Mouse (Mus musculus) G1E (cell line): ENCODE measurements around the gene Cic. TPM values are rescaled to one million over a fixed set of nuclear protein-coding genes. Genes with fewer than 3 reads are reported as not detected.

Experiments used
- ATAC-seq: 2 replicates; pipeline ENCODE4 v1.8.0; 2016; ENCODE audit warnings: mild to moderate bottlenecking; ENCODE audit not compliant: insufficient number of reproducible peaks, poor library complexity, low FRiP score, severe bottlenecking; ENCODE audit errors: extremely low read depth
- DNase-seq: peaks from one replicate; pipeline ENCODE4 v3.0.0; 2012; ENCODE audit warnings: low spot score
- H3K27me3 ChIP-seq: 2 replicates; pipeline ENCODE4 v1.6.1; 2012; ENCODE audit warnings: mild to moderate bottlenecking, low read length, inconsistent platforms; ENCODE audit not compliant: insufficient read depth
- H3K36me3 ChIP-seq: replicated peaks from 2 replicates; pipeline ENCODE3; 2012; ENCODE audit warnings: mild to moderate bottlenecking, inconsistent platforms
- H3K4me1 ChIP-seq: 2 replicates; pipeline ENCODE4 v1.6.1; 2012; ENCODE audit warnings: low read depth, low read length, inconsistent platforms, mixed read lengths; ENCODE audit not compliant: insufficient read depth
- H3K4me3 ChIP-seq: 2 replicates; pipeline ENCODE4 v1.5.1; 2012; ENCODE audit warnings: low read depth, mild to moderate bottlenecking, inconsistent platforms, low read length, moderate library complexity, mixed read lengths
- H3K9me3 ChIP-seq: replicated peaks from 2 replicates; pipeline ENCODE4 v1.6.1; 2012; ENCODE audit warnings: inconsistent platforms
- CTCF ChIP-seq: IDR thresholded peaks from 2 replicates; pipeline ENCODE4 v1.5.1; 2012; ENCODE audit warnings: low read depth, low read length, inconsistent platforms, mixed read lengths
- GATA1 ChIP-seq: IDR thresholded peaks from 2 replicates; pipeline ENCODE4 v1.6.1; 2012; ENCODE audit warnings: borderline replicate concordance, low read length, inconsistent platforms, mixed read lengths
- GATA2 ChIP-seq: IDR thresholded peaks from 2 replicates; pipeline ENCODE4 v1.6.1; 2012; ENCODE audit warnings: low read depth, low read length, inconsistent platforms, borderline replicate concordance
- POLR2AphosphoS5 ChIP-seq: IDR thresholded peaks from 2 replicates; pipeline ENCODE4 v1.6.1; 2012; ENCODE audit warnings: low read depth, low read length, inconsistent platforms; ENCODE audit not compliant: insufficient replicate concordance
- TAL1 ChIP-seq: conservative IDR thresholded peaks from 2 replicates; pipeline ENCODE4 v1.6.1; 2012; ENCODE audit warnings: low read depth, low read length, inconsistent platforms, mixed read lengths
- polyA plus RNA-seq: library from polyadenylated mRNA; stranded (reverse); fragments of >175 nt; gene quantifications from 2 replicates; pipeline ENCODE4 v1.2.3, GENCODE M21; 2012
- total RNA-seq, 2 experiments: library from RNA; stranded (forward) in 1 of 2; stranded (reverse) in 1 of 2; fragments of 200-1000 nt in 1 of 2; fragments of >200 nt in 1 of 2; fragmentation: Nextera tagmentation in 1 of 2; gene quantifications; 2 replicates each; pipeline ENCODE4 v1.2.3; 2014 to 2017

Cic gene
- total and polyA plus RNA-seq, 3 experiments: 32.2 to 382 (median 160) TPM

- H3K4me3 ChIP-seq: no peak overlapping the region
- H3K4me1 ChIP-seq: peaks cover 66% of the 10 kb centered on the region
- peaks cover 84% of the 10 kb centered on the region for H3K36me3 ChIP-seq
- peaks cover 10% of the 10 kb centered on the region for H3K9me3 ChIP-seq
- DNase-seq: no peak
- no peak for ATAC-seq
- TF ChIP-seq GATA2 (no peak), GATA1 (no peak), TAL1 (no peak), POLR2AphosphoS5 (no peak), CTCF (no peak)
- no peaks in the 10 kb centered on the region for H3K27me3 ChIP-seq
Measured at GRCm38 (mm10) chr7:25293191-25293739, 25.8 kb downstream of the Cic start.

DNA sequence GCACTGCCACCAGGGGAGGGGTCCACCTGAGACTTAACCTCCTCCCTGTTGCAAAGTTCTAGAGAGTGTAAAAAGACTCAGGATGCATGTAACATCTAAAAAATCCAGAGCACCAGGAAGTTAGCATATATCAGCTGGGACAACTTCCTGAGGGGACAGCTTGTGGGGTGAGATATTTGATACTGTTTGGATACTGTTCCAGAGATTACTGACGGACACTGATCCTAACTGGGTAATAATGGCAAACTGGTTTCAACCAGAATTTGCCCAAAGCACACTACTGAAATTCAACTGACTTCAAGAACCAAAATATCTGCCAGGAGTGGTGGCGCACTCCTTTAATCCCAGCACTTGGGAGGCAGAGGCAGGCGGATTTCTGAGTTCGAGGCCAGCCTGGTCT lies 27.0 kb downstream of the Cic start:
- Histone ChIP-seq H3K4me3 (no peak overlapping the region), H3K9me3 (peaks cover 4% of the 10 kb centered on the region; the same call in 1 of the 2 replicates), H3K27me3 (no peaks in the 10 kb centered on the region), H3K36me3 (peaks cover 71% of the 10 kb centered on the region), H3K4me1 (peaks cover 63% of the 10 kb centered on the region)
- no peak for TF ChIP-seq TAL1
- no peak for TF ChIP-seq POLR2AphosphoS5
- TF ChIP-seq CTCF: no peak
- no peak for TF ChIP-seq GATA2
- TF ChIP-seq GATA1: no peak
- DNase-seq (no peak), ATAC-seq (no peak)

DNA sequence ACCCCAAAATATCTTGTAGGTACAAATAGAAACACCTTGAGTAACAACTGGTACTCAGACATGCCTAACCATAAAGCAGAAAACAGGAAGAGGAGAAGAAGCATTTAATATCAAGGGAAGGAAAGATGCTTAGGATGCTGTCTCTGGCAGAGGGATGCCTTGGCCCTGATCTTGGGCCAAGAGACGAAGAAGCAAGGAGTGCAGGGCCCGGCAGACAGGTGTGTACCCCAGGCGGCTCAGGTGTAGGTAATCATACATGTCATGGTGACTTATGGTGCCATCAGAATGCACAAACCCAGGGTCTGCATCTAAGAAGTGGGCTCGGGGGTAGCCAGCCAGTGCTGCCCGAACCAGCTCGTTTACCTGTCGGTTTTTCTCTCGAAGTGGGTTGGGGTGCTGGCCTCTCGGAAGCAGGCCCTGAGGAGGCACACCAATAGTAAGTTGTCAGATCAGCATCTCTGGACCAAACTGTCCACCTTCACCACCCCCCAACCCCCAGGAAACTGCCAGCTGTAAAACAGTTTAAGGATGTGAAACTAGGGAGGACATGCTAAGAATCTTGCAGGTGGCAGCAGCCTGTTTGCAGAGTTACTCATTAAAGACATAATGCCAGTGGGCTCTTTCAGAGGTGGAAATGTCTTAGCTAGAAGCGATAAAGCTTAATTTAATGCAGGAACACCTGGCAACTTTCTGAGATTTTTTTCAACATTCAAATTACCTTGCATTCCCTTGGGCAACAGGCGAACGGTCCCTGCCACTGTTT lies 27.6 kb downstream of the Cic start:
- no peak for DNase-seq
- TF ChIP-seq CTCF (no peak), GATA1 (no peak), GATA2 (no peak), TAL1 (no peak), POLR2AphosphoS5 (no peak)
- ATAC-seq: no peak
- Histone ChIP-seq H3K9me3 (no peaks in the 10 kb centered on the region), H3K27me3 (no peaks in the 10 kb centered on the region), H3K36me3 (peaks cover 65% of the 10 kb centered on the region), H3K4me3 (no peak overlapping the region), H3K4me1 (peaks cover 63% of the 10 kb centered on the region)

DNA sequence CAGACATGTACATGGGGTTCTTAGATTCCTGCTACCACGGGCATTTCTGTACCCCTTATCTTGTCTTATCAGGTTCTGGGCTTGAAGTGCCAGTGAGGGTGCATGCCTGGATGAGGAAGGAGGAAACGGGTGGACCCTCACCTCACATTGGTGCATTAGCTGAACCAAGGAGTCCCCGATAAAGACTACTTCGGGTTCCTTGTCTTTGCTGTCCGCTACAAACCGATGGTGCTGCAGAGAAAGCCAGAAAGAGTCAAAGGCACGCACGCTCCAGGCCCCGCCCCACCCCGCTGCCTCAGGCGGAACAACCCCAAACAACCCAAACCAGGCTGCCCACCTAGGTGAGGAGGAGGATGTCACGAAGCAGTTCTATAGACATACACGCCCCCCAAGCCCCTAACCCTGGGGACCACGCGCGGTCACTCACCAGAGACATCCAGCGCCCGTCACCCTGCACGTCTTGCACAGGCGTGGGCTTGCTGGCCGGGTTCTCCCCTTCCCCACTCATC lies 29.5 kb downstream of the Cic start:
- DNase-seq: no peak

GRCm38 (mm10) chr7:25297454-25298325 lies 30.2 kb downstream of the Cic start, which contains the start of gene Pafah1b3:
TSS of gene Pafah1b3 (minus strand) at chr7:25297986.
- ATAC-seq (peak; percentile 75), DNase-seq (peak; percentile 78)
- Histone ChIP-seq H3K36me3 (peaks cover 39% of the 10 kb centered on the region), H3K4me3 (peak within 1 kb of the TSS; percentile 93), H3K4me1 (peaks cover 45% of the 10 kb centered on the region), H3K27me3 (peaks cover 1% of the 10 kb centered on the region; the same call in 1 of the 2 replicates), H3K9me3 (no peaks in the 10 kb centered on the region)
- TF ChIP-seq CTCF (no peak), POLR2AphosphoS5 (0 out of 2 replicates have a peak, but pooled peaks have one; percentile 23), GATA1 (no peak), TAL1 (no peak)

More for the DNA sequence above, 29.5 kb downstream of the Cic start:
- Histone ChIP-seq H3K4me3 (peak overlapping the region; percentile 93), H3K4me1 (peaks cover 52% of the 10 kb centered on the region), H3K9me3 (no peaks in the 10 kb centered on the region), H3K27me3 (no peaks in the 10 kb centered on the region), H3K36me3 (peaks cover 46% of the 10 kb centered on the region)
- TF ChIP-seq TAL1 (no peak), POLR2AphosphoS5 (no peak), GATA1 (no peak), CTCF (no peak), GATA2 (no peak)
- ATAC-seq: no peak

GRCm38 (mm10) chr7:25301063-25301462 lies 33.6 kb downstream of the Cic start, which contains the start of gene Prr19:
TSS of gene Prr19 (plus strand) at chr7:25301411.
- DNase-seq (no peak), ATAC-seq (no peak)
- Histone ChIP-seq H3K4me1 (peaks cover 36% of the 10 kb centered on the region), H3K4me3 (no peak within 1 kb of the TSS), H3K36me3 (peaks cover 6% of the 10 kb centered on the region), H3K27me3 (peaks cover 29% of the 10 kb centered on the region), H3K9me3 (no peaks in the 10 kb centered on the region)
- no peak for TF ChIP-seq GATA1
- no peak for TF ChIP-seq POLR2AphosphoS5
- TF ChIP-seq GATA2: no peak
